Mouse (Mus musculus): ENCODE measurements around the gene Ankrd28. TPM values are rescaled to one million over a fixed set of nuclear protein-coding genes. Genes with fewer than 3 reads are reported as not detected.
"Not testable (repeated sequence)": the region's sequence is repeated elsewhere in the genome, so short reads cannot be mapped to it uniquely, and the experiment has no call there.

The Ankrd28 gene
- 6.7 and 7.4 TPM in 2 replicates for polyA plus RNA-seq (2015; fragmentation: Nextera tagmentation; extraction: Ambion mirVana)

GRCm38 (mm10) chr14:31830571-31831369 is at the start of gene Ankrd28:
Ankrd28 (minus strand) TSS chr14:31830651.
- peak within 1 kb of the TSS; percentile 89 for H3K4me3 ChIP-seq (replicated peaks)
- peak within 1 kb of the TSS; percentile 95 for H3K27ac ChIP-seq
- no peaks in the 10 kb centered on the region for H3K36me3 ChIP-seq
- 0 out of 2 replicates have a peak, but pooled peaks cover 3% of the 10 kb centered on the region for H3K4me1 ChIP-seq (replicated peaks)
- WGBS, result under 1% methylated on average over 73 of the region's 81 CpGs
- peak within 1 kb of the TSS; percentile 70 for H3K9ac ChIP-seq
- H3K9me3 ChIP-seq, result no peaks in the 10 kb centered on the region
- H3K4me2 ChIP-seq (replicated peaks), result peak within 1 kb of the TSS; percentile 86
- H3K27me3 ChIP-seq (replicated peaks), result no peaks in the 10 kb centered on the region
- peak; percentile 99 for ATAC-seq

GRCm38 (mm10) chr14:31879456-31879855 is 49.0 kb upstream of the Ankrd28 start:
- Histone ChIP-seq H3K9me3 (no peaks in the 10 kb centered on the region), H3K27me3 (replicated peaks) (no peaks in the 10 kb centered on the region), H3K36me3 (no peaks in the 10 kb centered on the region), H3K4me3 (replicated peaks) (no peak overlapping the region), H3K4me1 (replicated peaks) (no peaks in the 10 kb centered on the region), H3K4me2 (replicated peaks) (no peak overlapping the region), H3K27ac (no peak overlapping the region), H3K9ac (no peak overlapping the region)
- WGBS, result 83% methylated on average over 6 of the region's 6 CpGs
- ATAC-seq, result no peak

GRCm38 (mm10) chr14:31872130-31872529 is 41.7 kb upstream of the Ankrd28 start:
- Histone ChIP-seq H3K27me3 (replicated peaks) (no peaks in the 10 kb centered on the region), H3K9ac (no peak overlapping the region), H3K27ac (no peak overlapping the region), H3K9me3 (no peaks in the 10 kb centered on the region), H3K36me3 (no peaks in the 10 kb centered on the region), H3K4me1 (replicated peaks) (no peaks in the 10 kb centered on the region), H3K4me3 (replicated peaks) (no peak overlapping the region), H3K4me2 (replicated peaks) (no peak overlapping the region)
- WGBS, result 72% methylated on average over 5 of the region's 5 CpGs
- ATAC-seq, result no peak

GRCm38 (mm10) chr14:31870436-31870835 is 40.0 kb upstream of the Ankrd28 start:
- 63% methylated on average over 5 of the region's 5 CpGs for WGBS
- ATAC-seq, result no peak
- Histone ChIP-seq H3K9ac (no peak overlapping the region), H3K4me3 (replicated peaks) (no peak overlapping the region), H3K36me3 (no peaks in the 10 kb centered on the region), H3K4me1 (replicated peaks) (no peaks in the 10 kb centered on the region), H3K4me2 (replicated peaks) (no peak overlapping the region), H3K27ac (no peak overlapping the region), H3K9me3 (peaks cover 4% of the 10 kb centered on the region; the same call in 1 of the 2 replicates), H3K27me3 (replicated peaks) (no peaks in the 10 kb centered on the region)

- WGBS, result 45% methylated on average over 1 of the region's 1 CpGs
- Histone ChIP-seq H3K36me3 (no peaks in the 10 kb centered on the region), H3K9ac (no peak overlapping the region), H3K4me1 (replicated peaks) (no peaks in the 10 kb centered on the region), H3K9me3 (peaks cover 4% of the 10 kb centered on the region; the same call in 1 of the 2 replicates), H3K27ac (no peak overlapping the region), H3K4me3 (replicated peaks) (no peak overlapping the region), H3K27me3 (replicated peaks) (no peaks in the 10 kb centered on the region), H3K4me2 (replicated peaks) (no peak overlapping the region)
- ATAC-seq, result no peak
Measured at GRCm38 (mm10) chr14:31868591-31868990, 38.1 kb upstream of the Ankrd28 start.

GRCm38 (mm10) chr14:31866366-31866765 is 35.9 kb upstream of the Ankrd28 start:
- 92% methylated on average over 10 of the region's 10 CpGs for WGBS
- not testable (repeated sequence) for H3K9ac ChIP-seq, ATAC-seq

GRCm38 (mm10) chr14:31858679-31859078 is 28.2 kb upstream of the Ankrd28 start:
- H3K27ac ChIP-seq, result no peak overlapping the region
- no peak for ATAC-seq
- no peak overlapping the region for H3K4me3 ChIP-seq (replicated peaks)
- WGBS, result 92% methylated on average over 2 of the region's 2 CpGs
- H3K27me3 ChIP-seq (replicated peaks), result no peaks in the 10 kb centered on the region
- H3K9ac ChIP-seq, result no peak overlapping the region
- H3K36me3 ChIP-seq, result no peaks in the 10 kb centered on the region
- H3K4me1 ChIP-seq (replicated peaks), result no peaks in the 10 kb centered on the region
- H3K9me3 ChIP-seq, result no peaks in the 10 kb centered on the region
- H3K4me2 ChIP-seq (replicated peaks), result no peak overlapping the region

More at GRCm38 (mm10) chr14:31866366-31866765, 35.9 kb upstream of the Ankrd28 start:
- H3K9me3 ChIP-seq; H3K4me2 ChIP-seq (replicated peaks); H3K36me3 ChIP-seq; H3K4me1 ChIP-seq (replicated peaks); H3K4me3 ChIP-seq (replicated peaks); H3K27me3 ChIP-seq (replicated peaks); H3K27ac ChIP-seq: not testable (repeated sequence)

GRCm38 (mm10) chr14:31857096-31857975 is 26.9 kb upstream of the Ankrd28 start:
- H3K9ac ChIP-seq, result no peak overlapping the region
- ATAC-seq, result no peak
- no peak overlapping the region for H3K27ac ChIP-seq
- H3K9me3 ChIP-seq, result no peaks in the 10 kb centered on the region
- no peak overlapping the region for H3K4me3 ChIP-seq (replicated peaks)
- H3K36me3 ChIP-seq, result no peaks in the 10 kb centered on the region
- no peaks in the 10 kb centered on the region for H3K4me1 ChIP-seq (replicated peaks)
- no peak overlapping the region for H3K4me2 ChIP-seq (replicated peaks)
- no peaks in the 10 kb centered on the region for H3K27me3 ChIP-seq (replicated peaks)
- WGBS, result 77% methylated on average over 11 of the region's 11 CpGs

- Histone ChIP-seq H3K27ac (no peak overlapping the region), H3K4me3 (replicated peaks) (no peak overlapping the region), H3K27me3 (replicated peaks) (no peaks in the 10 kb centered on the region), H3K9ac (no peak overlapping the region), H3K36me3 (no peaks in the 10 kb centered on the region), H3K4me2 (replicated peaks) (no peak overlapping the region), H3K9me3 (no peaks in the 10 kb centered on the region), H3K4me1 (replicated peaks) (no peaks in the 10 kb centered on the region)
- ATAC-seq, result no peak
- WGBS, result 62% methylated on average over 5 of the region's 5 CpGs
Measured at GRCm38 (mm10) chr14:31856007-31856406, 25.6 kb upstream of the Ankrd28 start.

GRCm38 (mm10) chr14:31854667-31855066 is 24.2 kb upstream of the Ankrd28 start:
- Histone ChIP-seq H3K4me1 (replicated peaks) (no peaks in the 10 kb centered on the region), H3K27ac (no peak overlapping the region), H3K4me2 (replicated peaks) (no peak overlapping the region), H3K36me3 (no peaks in the 10 kb centered on the region), H3K27me3 (replicated peaks) (no peaks in the 10 kb centered on the region), H3K9me3 (no peaks in the 10 kb centered on the region), H3K9ac (no peak overlapping the region), H3K4me3 (replicated peaks) (no peak overlapping the region)
- ATAC-seq, result no peak
- 74% methylated on average over 4 of the region's 4 CpGs for WGBS

- 46% methylated on average over 4 of the region's 4 CpGs for WGBS
- Histone ChIP-seq H3K9me3 (no peaks in the 10 kb centered on the region), H3K36me3 (no peaks in the 10 kb centered on the region), H3K4me1 (replicated peaks) (no peaks in the 10 kb centered on the region), H3K9ac (no peak overlapping the region), H3K27me3 (replicated peaks) (no peaks in the 10 kb centered on the region), H3K4me3 (replicated peaks) (no peak overlapping the region), H3K4me2 (replicated peaks) (no peak overlapping the region), H3K27ac (no peak overlapping the region)
- ATAC-seq, result no peak
Measured at GRCm38 (mm10) chr14:31843571-31843970, 13.1 kb upstream of the Ankrd28 start.

- Histone ChIP-seq H3K27me3 (replicated peaks) (no peaks in the 10 kb centered on the region), H3K4me2 (replicated peaks) (no peak overlapping the region), H3K9ac (no peak overlapping the region), H3K36me3 (no peaks in the 10 kb centered on the region), H3K4me3 (replicated peaks) (no peak overlapping the region), H3K27ac (no peak overlapping the region), H3K4me1 (replicated peaks) (0 out of 2 replicates have a peak, but pooled peaks cover 3% of the 10 kb centered on the region), H3K9me3 (no peaks in the 10 kb centered on the region)
- WGBS, result 49% methylated on average over 4 of the region's 4 CpGs
- ATAC-seq, result no peak
Measured at GRCm38 (mm10) chr14:31832022-31832421, 1.6 kb upstream of the Ankrd28 start.
